Mouse (Mus musculus) cerebellum, postnatal 4 days (tissue): ENCODE data around the gene Taok1.

Source experiments
- DNase-seq, 2 experiments: peaks; one replicate each; pipeline ENCODE4 v3.0.0; 2022; ENCODE audit warnings: low spot score in 2 of 2, mixed read lengths in 1 of 2

Taok1 gene

GRCm38 (mm10) chr11:77508068-77509021 is 99.3 kb downstream of the Taok1 start:
- DNase-seq = peak in 1 of 2 experiments; percentile 83

GRCm38 (mm10) chr11:77507426-77507825 is 100.2 kb downstream of the Taok1 start:
- no peak for DNase-seq

- no peak for DNase-seq
Measured at GRCm38 (mm10) chr11:77506941-77507340, 100.7 kb downstream of the Taok1 start.

GRCm38 (mm10) chr11:77506273-77506672 is 101.3 kb downstream of the Taok1 start:
- DNase-seq = no peak

- no peak for DNase-seq
Measured at GRCm38 (mm10) chr11:77505291-77505980, 102.2 kb downstream of the Taok1 start.

GRCm38 (mm10) chr11:77504377-77504776 is 103.2 kb downstream of the Taok1 start:
- DNase-seq = no peak

- no peak for DNase-seq
Measured at GRCm38 (mm10) chr11:77503511-77503910, 104.1 kb downstream of the Taok1 start.

- DNase-seq = no peak
Measured at GRCm38 (mm10) chr11:77502481-77502880, 105.1 kb downstream of the Taok1 start.

GRCm38 (mm10) chr11:77501971-77502370 is 105.6 kb downstream of the Taok1 start:
- DNase-seq = no peak

- peak in 1 of 2 experiments; percentile 82 for DNase-seq
Measured at GRCm38 (mm10) chr11:77501392-77501791, 106.2 kb downstream of the Taok1 start.

GRCm38 (mm10) chr11:77500361-77501325 is 107.0 kb downstream of the Taok1 start:
- DNase-seq = no peak

- no peak for DNase-seq
Measured at GRCm38 (mm10) chr11:77499354-77499753, 108.3 kb downstream of the Taok1 start.

- no peak for DNase-seq
Measured at GRCm38 (mm10) chr11:77498261-77499139, 109.1 kb downstream of the Taok1 start.

GRCm38 (mm10) chr11:77497851-77498250 is 109.8 kb downstream of the Taok1 start:
- no peak for DNase-seq

- no peak for DNase-seq
Measured at GRCm38 (mm10) chr11:77497341-77497756, 110.3 kb downstream of the Taok1 start.

- no peak for DNase-seq
Measured at GRCm38 (mm10) chr11:77495507-77495906, 112.1 kb downstream of the Taok1 start.

GRCm38 (mm10) chr11:77494782-77495181 is 112.8 kb downstream of the Taok1 start:
- DNase-seq = no peak

GRCm38 (mm10) chr11:77494344-77494676 is 113.3 kb downstream of the Taok1 start:
- DNase-seq = no peak

- no peak for DNase-seq
Measured at GRCm38 (mm10) chr11:77493512-77494343, 113.9 kb downstream of the Taok1 start, which contains the start of gene Git1. Git1 (plus strand) TSS chr11:77493562.

- peak; percentile 83 to 89 for DNase-seq
Measured at GRCm38 (mm10) chr11:77492911-77493332, 114.7 kb downstream of the Taok1 start.
